Mouse (Mus musculus): ENCODE data around the gene Chac1.

- TF ChIP-seq TAL1 (IDR thresholded peaks at IDR 0.05; ENCODE audit: low read length) (no peak), GATA1 (IDR thresholded peaks at IDR 0.05; ENCODE audit: low read length) (no peak)
These were observed 37.2 kb downstream of the Chac1 start for GRCm38 (mm10) chr2:119388266-119388665.

Data from erythroblast, embryonic 14.5 days (primary cell).